Mouse (Mus musculus) hindbrain, embryonic 13.5 days (tissue): ENCODE results near the gene Stat3. TPM values are rescaled to one million over a fixed set of nuclear protein-coding genes. Genes with fewer than 3 reads are reported as not detected.

Experiments used
- ATAC-seq: fragments of 200-750 bp; cut with Nextera tagmentation; 2 replicates; pipeline ENCODE4 v1.8.0; 2017; ENCODE audit warnings: moderate TSS enrichment; ENCODE audit not compliant: low FRiP score
- H3K27ac ChIP-seq: fragments of 300-500 bp; sonication (generic); 2 replicates; pipeline ENCODE4 v1.5.1; 2015; ENCODE audit warnings: inconsistent platforms, mild to moderate bottlenecking, moderate library complexity
- H3K27me3 ChIP-seq: fragments of 300-500 bp; sonication (generic); 2 replicates; pipeline ENCODE4 v1.6.1; 2015; ENCODE audit warnings: mild to moderate bottlenecking, inconsistent platforms
- H3K36me3 ChIP-seq: fragments of 300-500 bp; sonication (generic); 2 replicates; pipeline ENCODE4 v1.6.1; 2015; ENCODE audit warnings: mild to moderate bottlenecking, inconsistent platforms
- H3K4me1 ChIP-seq: fragments of 300-500 bp; sonication (generic); replicated peaks from 2 replicates; pipeline ENCODE4 v1.6.1; 2015; ENCODE audit warnings: inconsistent platforms
- H3K4me2 ChIP-seq: fragments of 300-500 bp; sonication (generic); 2 replicates; pipeline ENCODE4 v1.6.1; 2015; ENCODE audit warnings: inconsistent platforms, mild to moderate bottlenecking, moderate library complexity
- H3K4me3 ChIP-seq: fragments of 300-500 bp; sonication (generic); 2 replicates; pipeline ENCODE4 v1.5.1; 2015; ENCODE audit warnings: mild to moderate bottlenecking, inconsistent platforms
- H3K9ac ChIP-seq: fragments of 300-500 bp; sonication (generic); 2 replicates; pipeline ENCODE4 v1.6.1; 2015; ENCODE audit warnings: mild to moderate bottlenecking, inconsistent platforms
- H3K9me3 ChIP-seq: fragments of 300-500 bp; sonication (generic); 2 replicates; pipeline ENCODE4 v1.6.1; 2016; ENCODE audit warnings: inconsistent platforms
- WGBS: fragments of 180-500 bp; shearing (Covaris S2); methylation state at CpG from one replicate; pipeline ENCODE4 v1.1.7; 2015; 5-methylcytosine and 5-hydroxymethylcytosine counted together
- polyA plus RNA-seq: library from polyadenylated mRNA; unstranded; fragments of >200 nt; fragmentation: Nextera tagmentation; extraction: Ambion mirVana; gene quantifications from 2 replicates; pipeline ENCODE4 v1.2.1, GENCODE M21; 2015

Stat3 gene
- polyA plus RNA-seq, 1 experiment from 2014 or later, result 53.3 TPM

DNA sequence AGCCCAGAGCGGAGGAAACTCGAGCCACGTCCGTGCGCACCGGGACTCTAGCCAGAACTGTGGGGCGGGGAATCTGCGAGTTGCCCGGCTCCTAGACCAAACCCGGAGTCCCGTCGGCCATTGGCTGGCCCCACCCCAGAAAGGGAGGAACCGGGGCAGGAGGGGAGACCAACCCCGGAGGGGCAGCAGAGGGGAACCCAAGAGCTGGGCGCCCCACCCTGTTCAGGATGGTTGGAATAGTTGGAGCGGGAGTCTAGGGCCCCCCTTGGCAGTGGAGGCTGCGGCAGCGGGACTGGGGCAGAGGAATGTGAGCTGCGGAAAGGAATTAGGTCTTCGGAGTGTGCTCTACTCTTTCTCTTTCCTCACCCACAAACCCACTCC lies 31.2 kb upstream of the Stat3 start, which contains the start of gene Cavin1:
Cavin1 (minus strand) TSS at position 331 of the 381 bp plus-strand sequence.
- no peak within 1 kb of the TSS for H3K27ac ChIP-seq
- peaks cover 87% of the 10 kb centered on the region for H3K27me3 ChIP-seq
- no peaks in the 10 kb centered on the region for H3K36me3 ChIP-seq
- WGBS, result 3% methylated on average over 20 of the region's 20 CpGs
- peak within 1 kb of the TSS; percentile 53 for H3K9ac ChIP-seq
- H3K4me3 ChIP-seq, result peak within 1 kb of the TSS; percentile 40
- peak within 1 kb of the TSS; percentile 53 for H3K4me2 ChIP-seq
- H3K9me3 ChIP-seq, result no peaks in the 10 kb centered on the region
- ATAC-seq, result no peak
- H3K4me1 ChIP-seq, result peaks cover 18% of the 10 kb centered on the region

DNA sequence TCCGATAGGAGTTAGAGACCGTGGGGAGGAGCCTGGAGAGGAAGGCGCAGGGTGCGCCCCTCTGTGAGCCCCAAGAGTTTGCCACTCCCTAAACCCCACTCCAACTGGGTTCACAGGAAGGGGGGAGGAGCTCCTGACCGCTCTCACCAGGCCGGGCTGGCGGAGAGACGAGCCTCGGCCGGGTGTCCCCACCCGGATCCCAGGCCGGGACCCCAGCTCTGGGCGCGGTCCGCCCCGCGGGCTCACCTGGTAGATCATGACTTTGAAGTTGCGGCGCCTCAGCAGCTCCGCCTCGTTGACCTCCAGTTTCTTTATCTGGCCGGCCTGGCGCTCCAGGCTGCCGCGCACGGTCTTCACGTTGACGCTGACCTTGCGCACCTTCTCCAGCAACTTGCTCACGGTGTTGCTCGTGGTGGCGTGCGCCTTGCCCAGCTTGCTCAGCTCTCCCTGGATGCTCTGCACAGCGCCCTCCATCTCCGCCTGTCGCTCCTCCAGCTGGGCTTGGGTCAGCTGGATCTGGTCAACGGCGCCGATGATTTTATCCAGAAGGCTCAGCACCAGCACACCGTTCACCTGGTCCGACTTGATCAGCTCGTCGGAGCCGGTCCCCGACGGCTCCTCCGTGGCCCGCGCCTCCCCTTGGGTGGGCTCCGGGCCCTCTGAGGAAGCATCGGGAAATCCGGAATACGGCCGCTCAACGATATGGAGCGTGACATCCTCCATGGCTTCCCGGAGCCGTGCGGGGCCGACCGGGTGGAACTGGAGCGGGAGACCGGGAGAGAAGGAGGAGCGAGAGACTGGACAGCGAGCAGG lies 30.6 kb upstream of the Stat3 start:
- H3K4me1 ChIP-seq, result peaks cover 18% of the 10 kb centered on the region
- no peak overlapping the region for H3K27ac ChIP-seq
- ATAC-seq, result no peak
- H3K9me3 ChIP-seq, result no peaks in the 10 kb centered on the region
- H3K9ac ChIP-seq, result peak overlapping the region; percentile 53
- peaks cover 93% of the 10 kb centered on the region for H3K27me3 ChIP-seq
- 2% methylated on average over 63 of the region's 65 CpGs for WGBS
- peak overlapping the region; percentile 53 for H3K4me2 ChIP-seq
- no peaks in the 10 kb centered on the region for H3K36me3 ChIP-seq
- peak overlapping the region; percentile 40 for H3K4me3 ChIP-seq

DNA sequence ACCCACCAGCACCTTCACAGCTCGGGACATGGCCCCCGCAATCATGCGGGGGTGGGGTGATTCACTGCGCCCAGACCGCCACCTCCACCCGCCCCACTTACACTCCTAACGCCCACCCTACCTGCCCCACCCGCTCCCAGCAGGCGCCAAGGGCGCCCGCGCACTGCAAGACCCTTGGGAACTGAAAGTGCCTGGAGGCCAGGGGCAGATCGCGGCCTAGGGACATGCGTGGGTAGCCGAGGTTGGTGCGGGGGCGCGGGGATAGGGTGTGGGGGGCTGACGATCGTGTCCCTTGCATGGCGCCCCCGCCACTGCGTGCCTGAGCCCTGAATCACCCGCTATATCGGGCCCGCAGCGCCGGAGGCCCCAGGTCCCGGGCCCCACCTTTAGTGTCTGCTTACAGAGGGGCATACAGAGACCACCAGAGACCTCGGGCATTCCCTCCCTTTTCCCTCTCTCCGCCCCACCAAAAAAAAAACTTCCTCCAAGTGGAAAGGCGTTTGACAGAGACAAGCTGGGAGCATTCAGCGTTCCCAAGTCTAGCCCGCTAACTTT lies 29.9 kb upstream of the Stat3 start:
- peak overlapping the region; percentile 53 for H3K4me2 ChIP-seq
- H3K4me1 ChIP-seq, result peaks cover 18% of the 10 kb centered on the region
- H3K27ac ChIP-seq, result 0 out of 2 replicates have a peak overlapping the region, but pooled peaks have one; percentile 58
- H3K9me3 ChIP-seq, result no peaks in the 10 kb centered on the region
- 6% methylated on average over 34 of the region's 35 CpGs for WGBS
- no peaks in the 10 kb centered on the region for H3K36me3 ChIP-seq
- peaks cover 92% of the 10 kb centered on the region for H3K27me3 ChIP-seq
- H3K4me3 ChIP-seq, result peak overlapping the region; percentile 40
- peak overlapping the region; percentile 53; the same call in 1 of the 2 replicates for H3K9ac ChIP-seq
- no peak for ATAC-seq

DNA sequence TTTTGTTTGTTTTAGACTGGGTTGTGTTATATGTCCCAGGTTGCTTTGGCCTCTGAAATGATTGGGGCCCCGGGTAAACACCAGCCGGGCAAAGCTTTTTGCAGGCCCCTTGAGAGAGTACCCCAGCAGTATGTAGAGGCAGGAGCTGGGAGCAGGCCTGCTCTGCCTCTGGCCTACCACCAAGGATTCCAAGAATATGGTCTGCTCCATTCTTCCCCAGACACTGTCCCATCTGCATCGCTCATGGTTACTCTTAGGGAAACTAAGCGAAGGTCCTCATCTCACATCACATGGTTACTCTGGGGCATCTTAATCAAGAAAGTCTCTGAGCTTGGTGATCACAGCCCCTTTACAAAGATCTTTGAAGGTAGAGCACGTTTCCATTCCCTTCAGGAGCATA lies 29.2 kb upstream of the Stat3 start:
- no peaks in the 10 kb centered on the region for H3K9me3 ChIP-seq
- H3K4me1 ChIP-seq, result peaks cover 18% of the 10 kb centered on the region
- ATAC-seq, result no peak
- no peak overlapping the region for H3K4me3 ChIP-seq
- WGBS, result 77% methylated on average over 5 of the region's 5 CpGs
- no peaks in the 10 kb centered on the region for H3K36me3 ChIP-seq
- peak overlapping the region; percentile 53 for H3K4me2 ChIP-seq
- H3K9ac ChIP-seq, result no peak overlapping the region
- no peak overlapping the region for H3K27ac ChIP-seq
- peaks cover 95% of the 10 kb centered on the region for H3K27me3 ChIP-seq

DNA sequence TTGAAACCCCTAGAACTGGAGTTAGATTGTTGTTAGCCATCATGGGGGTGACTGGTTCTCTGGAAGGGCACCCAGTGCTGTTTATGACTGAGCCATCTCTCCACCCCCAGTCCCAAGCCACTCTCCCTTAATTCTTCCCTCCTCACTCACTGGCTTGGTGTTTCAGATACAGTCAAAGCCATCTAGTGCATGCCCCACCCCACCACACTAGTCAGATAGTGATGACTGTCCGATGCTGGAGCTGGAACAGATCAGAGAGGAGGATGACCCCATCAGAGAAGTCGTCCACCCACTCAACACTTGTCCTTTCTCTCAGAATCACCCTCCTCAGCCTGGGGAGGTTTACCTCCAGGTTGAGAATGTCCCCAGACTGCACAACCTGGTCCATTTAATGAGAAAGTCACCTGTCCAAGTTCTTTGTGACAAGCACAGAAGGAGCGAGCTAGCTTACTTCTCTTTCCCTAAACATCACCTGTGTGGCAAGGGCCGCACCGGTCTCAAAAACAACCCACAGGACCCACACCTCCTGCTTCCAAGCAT lies 28.6 kb upstream of the Stat3 start:
- Histone ChIP-seq H3K27me3 (peaks cover 94% of the 10 kb centered on the region), H3K4me1 (peaks cover 18% of the 10 kb centered on the region), H3K36me3 (no peaks in the 10 kb centered on the region), H3K4me2 (peak overlapping the region; percentile 53; the same call in 1 of the 2 replicates), H3K4me3 (no peak overlapping the region), H3K9ac (no peak overlapping the region), H3K27ac (no peak overlapping the region), H3K9me3 (no peaks in the 10 kb centered on the region)
- 89% methylated on average over 5 of the region's 5 CpGs for whole genome bisulfite sequencing
- no peak for ATAC-seq

DNA sequence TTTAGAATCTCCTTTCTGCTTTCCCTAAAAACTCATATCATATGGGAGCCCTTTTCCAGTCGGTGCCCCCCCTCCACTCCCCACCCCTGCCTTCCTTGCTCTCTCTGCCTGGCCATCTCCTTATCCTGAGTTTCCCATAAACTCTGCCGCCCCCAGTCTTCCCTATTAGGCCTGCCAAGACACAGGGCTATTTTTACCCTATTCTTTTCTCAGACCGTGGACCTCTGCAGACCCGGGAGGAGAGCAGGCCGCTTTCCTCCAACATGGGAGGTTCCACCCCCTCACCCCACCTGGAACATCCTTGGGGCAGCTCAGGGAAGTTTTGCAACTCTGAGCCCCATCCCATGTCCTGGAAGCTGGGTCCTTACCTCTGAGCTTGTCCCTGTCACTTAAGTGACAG lies 28.0 kb upstream of the Stat3 start:
- Histone ChIP-seq H3K27me3 (peaks cover 88% of the 10 kb centered on the region), H3K9ac (no peak overlapping the region), H3K36me3 (no peaks in the 10 kb centered on the region), H3K9me3 (no peaks in the 10 kb centered on the region), H3K4me3 (no peak overlapping the region), H3K27ac (no peak overlapping the region), H3K4me1 (peaks cover 18% of the 10 kb centered on the region), H3K4me2 (no peak overlapping the region; the same call in 1 of the 2 replicates)
- WGBS, result 68% methylated on average over 5 of the region's 5 CpGs
- ATAC-seq, result no peak

DNA sequence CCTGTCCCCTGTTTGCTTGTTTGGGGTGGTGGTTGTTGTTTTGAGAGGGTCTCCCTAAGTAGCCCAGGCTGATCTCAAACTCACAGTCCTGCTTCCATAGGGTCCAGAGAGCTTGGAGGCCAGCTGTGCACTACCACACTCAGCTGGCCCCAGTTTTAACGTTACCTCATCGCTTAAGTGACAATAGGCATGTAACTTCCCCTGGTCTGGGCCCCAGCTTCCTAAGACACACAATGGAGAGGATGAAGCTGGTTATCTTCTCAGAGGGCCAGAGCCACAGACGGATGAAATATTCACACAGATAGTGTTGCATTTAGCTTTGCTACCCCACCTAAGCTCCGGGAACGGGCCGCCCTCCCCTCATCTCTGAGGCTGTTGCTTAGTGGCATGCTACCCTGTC lies 26.4 kb upstream of the Stat3 start:
- H3K9ac ChIP-seq, result no peak overlapping the region
- H3K4me1 ChIP-seq, result peaks cover 18% of the 10 kb centered on the region
- no peaks in the 10 kb centered on the region for H3K36me3 ChIP-seq
- H3K27ac ChIP-seq, result no peak overlapping the region
- no peak overlapping the region for H3K4me3 ChIP-seq
- H3K4me2 ChIP-seq, result no peak overlapping the region
- H3K9me3 ChIP-seq, result no peaks in the 10 kb centered on the region
- WGBS, result 85% methylated on average over 6 of the region's 6 CpGs
- H3K27me3 ChIP-seq, result peaks cover 72% of the 10 kb centered on the region
- ATAC-seq, result no peak

DNA sequence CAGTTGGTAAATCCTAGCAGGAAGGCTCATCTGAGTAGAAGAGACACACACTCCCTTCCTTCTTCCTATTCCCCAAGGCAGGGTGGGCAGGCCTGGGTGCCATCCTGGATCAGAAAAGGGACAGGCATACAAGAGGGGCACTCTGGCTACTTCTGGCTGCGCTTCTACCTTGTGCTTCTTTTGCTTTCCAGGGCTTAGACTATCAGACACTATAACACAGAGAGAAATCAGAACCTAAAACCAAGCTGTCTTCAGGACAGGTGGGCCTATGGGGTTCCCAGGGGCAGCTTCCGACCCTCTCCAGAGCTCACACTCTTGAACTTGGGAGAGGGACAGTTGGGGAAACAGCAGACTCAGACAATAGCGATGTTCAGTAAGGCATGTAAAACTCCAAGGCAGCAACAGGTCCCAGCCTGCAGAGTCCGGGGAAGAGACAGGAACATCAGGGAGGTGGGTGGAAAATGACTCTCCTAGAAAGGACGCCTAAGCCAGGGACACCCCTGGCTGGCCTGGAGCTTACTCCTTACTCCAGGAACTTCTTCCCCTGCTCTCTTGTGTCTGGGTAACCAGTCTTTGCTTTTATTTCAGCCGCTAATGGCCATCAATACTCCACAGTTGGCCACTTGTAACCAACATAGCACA lies 25.7 kb upstream of the Stat3 start:
- WGBS, result 87% methylated on average over 6 of the region's 6 CpGs

DNA sequence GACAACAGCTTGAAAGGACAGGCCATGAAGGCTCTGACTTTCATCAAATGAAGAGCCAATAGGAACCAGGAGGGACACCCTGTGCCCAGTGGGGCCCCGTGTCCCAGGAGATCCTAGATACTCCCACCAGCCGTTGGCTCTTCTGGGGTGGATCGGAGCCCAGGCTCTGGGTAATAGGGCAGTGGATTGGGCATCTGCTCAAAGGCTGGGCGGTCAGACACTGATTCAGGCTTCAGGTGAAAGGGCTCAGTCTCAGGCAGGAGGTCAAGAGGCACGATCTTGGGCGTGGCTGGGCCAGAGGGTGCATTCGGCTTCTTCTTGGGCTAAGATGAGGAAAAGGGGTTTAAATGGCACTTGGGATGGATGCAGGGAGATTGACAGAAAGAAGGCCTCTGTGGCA lies 24.8 kb upstream of the Stat3 start:
- no peaks in the 10 kb centered on the region for H3K9me3 ChIP-seq
- 83% methylated on average over 7 of the region's 7 CpGs for WGBS
- peaks cover 5% of the 10 kb centered on the region for H3K4me1 ChIP-seq
- no peak overlapping the region for H3K27ac ChIP-seq
- H3K4me3 ChIP-seq, result no peak overlapping the region
- H3K36me3 ChIP-seq, result no peaks in the 10 kb centered on the region
- no peak for ATAC-seq
- H3K27me3 ChIP-seq, result peaks cover 67% of the 10 kb centered on the region
- no peak overlapping the region for H3K9ac ChIP-seq
- no peak overlapping the region for H3K4me2 ChIP-seq

More for the DNA sequence above, 25.7 kb upstream of the Stat3 start:
- no peaks in the 10 kb centered on the region for H3K36me3 ChIP-seq
- H3K4me1 ChIP-seq, result peaks cover 11% of the 10 kb centered on the region
- no peak overlapping the region for H3K4me2 ChIP-seq
- no peak overlapping the region for H3K4me3 ChIP-seq
- no peaks in the 10 kb centered on the region for H3K9me3 ChIP-seq
- ATAC-seq, result no peak
- no peak overlapping the region for H3K27ac ChIP-seq
- H3K9ac ChIP-seq, result no peak overlapping the region
- H3K27me3 ChIP-seq, result peaks cover 67% of the 10 kb centered on the region

DNA sequence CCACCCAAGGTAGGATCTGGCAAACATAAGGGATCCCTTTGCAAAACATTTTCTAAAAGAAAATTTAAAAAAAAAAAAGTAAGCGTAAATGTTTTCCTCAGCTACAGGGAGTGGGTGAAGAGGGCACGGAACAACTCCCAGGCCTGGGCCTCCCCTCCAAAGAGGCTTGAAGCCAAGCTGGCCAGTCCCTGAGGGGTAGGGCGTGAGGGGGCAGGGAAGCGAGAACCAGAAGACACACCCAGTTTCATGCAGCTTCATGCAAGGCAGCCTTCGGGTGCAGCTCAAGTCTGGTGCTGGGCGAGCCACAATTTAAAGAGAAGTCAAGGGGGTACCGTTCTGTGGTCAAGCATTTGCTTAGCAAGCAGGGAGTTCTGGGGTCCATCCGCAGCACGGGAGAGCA lies 24.3 kb upstream of the Stat3 start:
- WGBS, result 81% methylated on average over 9 of the region's 9 CpGs
- H3K4me3 ChIP-seq, result no peak overlapping the region
- H3K4me1 ChIP-seq, result peaks cover 8% of the 10 kb centered on the region
- H3K9ac ChIP-seq, result no peak overlapping the region
- H3K9me3 ChIP-seq, result no peaks in the 10 kb centered on the region
- H3K27me3 ChIP-seq, result peaks cover 67% of the 10 kb centered on the region
- no peak overlapping the region for H3K4me2 ChIP-seq
- ATAC-seq, result no peak
- H3K27ac ChIP-seq, result no peak overlapping the region
- no peaks in the 10 kb centered on the region for H3K36me3 ChIP-seq

DNA sequence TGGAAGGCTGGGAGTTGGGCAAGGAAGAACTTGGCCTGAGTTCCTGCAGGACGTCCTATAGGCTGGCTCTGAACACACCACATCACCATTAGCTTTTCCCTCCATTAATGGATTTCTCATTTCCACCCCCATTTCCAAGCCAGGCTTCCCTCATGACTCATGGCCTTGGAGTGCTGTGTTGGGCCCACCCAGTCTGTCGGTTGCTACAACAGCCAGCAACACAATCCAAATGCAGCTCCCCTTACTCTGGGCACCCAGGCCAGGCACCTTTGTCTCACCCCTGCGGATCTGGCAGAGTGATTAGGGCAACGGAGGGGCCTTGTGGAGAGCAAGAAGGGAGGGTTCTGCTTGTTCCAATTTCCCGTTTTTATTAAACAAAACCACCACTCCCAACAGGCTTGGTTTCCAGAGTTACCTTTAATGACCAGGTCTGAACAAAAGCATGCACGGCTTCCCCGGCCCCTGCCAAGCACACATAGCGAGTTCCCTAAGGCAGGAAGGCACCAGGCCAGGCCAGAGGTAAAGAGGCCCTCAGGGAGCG lies 23.1 kb upstream of the Stat3 start:
- Histone ChIP-seq H3K27me3 (peaks cover 67% of the 10 kb centered on the region), H3K36me3 (no peaks in the 10 kb centered on the region), H3K27ac (no peak overlapping the region), H3K4me1 (peaks cover 11% of the 10 kb centered on the region), H3K4me2 (no peak overlapping the region), H3K9ac (no peak overlapping the region), H3K4me3 (no peak overlapping the region), H3K9me3 (no peaks in the 10 kb centered on the region)
- no peak for ATAC-seq
- 71% methylated on average over 9 of the region's 9 CpGs for WGBS

DNA sequence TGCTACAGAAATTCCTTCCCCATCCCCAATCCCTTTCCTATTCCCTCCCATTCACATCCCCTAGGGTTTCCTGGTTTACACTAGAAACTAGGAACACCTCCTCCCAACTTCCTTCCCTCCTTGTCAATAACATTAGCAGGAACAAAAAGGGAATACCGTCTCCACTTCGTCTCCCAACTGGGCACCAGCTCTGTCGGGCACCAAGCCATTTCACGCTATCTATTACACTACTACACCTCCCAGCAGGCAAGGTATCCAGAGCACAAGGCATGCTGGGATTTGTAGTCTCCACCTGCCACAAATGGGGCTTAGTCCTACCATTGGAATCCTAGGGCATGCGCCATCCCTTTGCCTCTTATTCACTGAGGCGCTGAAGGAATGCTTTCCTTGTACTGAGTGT lies 21.2 kb upstream of the Stat3 start:
- no peak overlapping the region for H3K27ac ChIP-seq
- no peaks in the 10 kb centered on the region for H3K36me3 ChIP-seq
- 9% methylated on average over 6 of the region's 6 CpGs for WGBS
- peaks cover 53% of the 10 kb centered on the region for H3K27me3 ChIP-seq
- H3K9me3 ChIP-seq, result no peaks in the 10 kb centered on the region
- H3K4me1 ChIP-seq, result peaks cover 11% of the 10 kb centered on the region
- H3K9ac ChIP-seq, result no peak overlapping the region
- peak; percentile 81 for ATAC-seq
- H3K4me2 ChIP-seq, result peak overlapping the region; percentile 36; the same call in 1 of the 2 replicates
- H3K4me3 ChIP-seq, result no peak overlapping the region
